Mouse (Mus musculus): ENCODE results near the gene Msh4.

- no peak for TF ChIP-seq ZNF384 (IDR thresholded peaks at IDR 0.05; ENCODE audit: low read depth, low read length)
- TF ChIP-seq HCFC1 (IDR thresholded peaks at IDR 0.05; ENCODE audit: borderline replicate concordance, insufficient read depth, low read length), result no peak
- no peak for TF ChIP-seq MAFK (IDR thresholded peaks at IDR 0.05; ENCODE audit: insufficient read depth, low read depth, low read length)
- no peak for TF ChIP-seq ZC3H11A (IDR thresholded peaks at IDR 0.05; ENCODE audit: borderline replicate concordance, low read depth, low read length)
- TF ChIP-seq CHD2 (IDR thresholded peaks at IDR 0.05; ENCODE audit: low read depth, low read length), result no peak
Observed at GRCm38 (mm10) chr3:153845500-153845899, 60.4 kb downstream of the Msh4 start.

Data from ES-E14 (cell line).